Mouse (Mus musculus) erythroblast, embryonic 14.5 days (primary cell): ENCODE measurements around the gene Cep68.

Experiments
- GATA1 ChIP-seq: IDR thresholded peaks from 2 replicates; pipeline ENCODE4 v1.6.1; 2012; ENCODE audit warnings: low read length, inconsistent platforms, mixed read lengths
- TAL1 ChIP-seq: IDR thresholded peaks from 3 replicates; pipeline ENCODE4 v1.6.1; 2012; ENCODE audit warnings: low read length, inconsistent platforms, mixed read lengths

GRCm38 (mm10) chr11:20241311-20241710 is 7.9 kb downstream of the Cep68 start:
- TF ChIP-seq TAL1 (no peak), GATA1 (no peak)
